Mouse (Mus musculus): ENCODE data around the gene Nod2. TPM values are rescaled to one million over a fixed set of nuclear protein-coding genes. Genes with fewer than 3 reads are reported as not detected.

The Nod2 gene
- polyA plus RNA-seq, 1 experiment: 1.5 TPM

DNA sequence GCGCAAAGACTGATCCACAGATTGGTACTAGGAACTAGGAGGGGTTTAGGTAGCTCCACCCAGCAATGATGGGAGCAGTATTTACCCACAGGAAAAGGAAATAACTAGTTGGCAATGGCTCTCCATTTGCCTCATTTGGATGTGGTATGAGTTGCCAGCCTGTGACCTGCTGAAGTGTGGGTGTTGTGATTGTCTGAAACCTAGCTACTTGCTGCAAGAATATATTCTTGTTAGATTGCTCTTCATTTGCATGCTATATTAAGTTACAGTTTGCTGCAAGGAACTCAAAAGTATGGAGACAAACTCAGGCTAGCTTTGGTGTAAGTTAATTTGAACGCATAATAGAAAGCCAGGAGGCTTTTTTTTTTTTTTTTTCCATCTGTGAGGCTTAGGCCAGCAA is 33.5 kb downstream of the Nod2 start:
- no peak for DNase-seq (ENCODE audit: low read depth)

DNA sequence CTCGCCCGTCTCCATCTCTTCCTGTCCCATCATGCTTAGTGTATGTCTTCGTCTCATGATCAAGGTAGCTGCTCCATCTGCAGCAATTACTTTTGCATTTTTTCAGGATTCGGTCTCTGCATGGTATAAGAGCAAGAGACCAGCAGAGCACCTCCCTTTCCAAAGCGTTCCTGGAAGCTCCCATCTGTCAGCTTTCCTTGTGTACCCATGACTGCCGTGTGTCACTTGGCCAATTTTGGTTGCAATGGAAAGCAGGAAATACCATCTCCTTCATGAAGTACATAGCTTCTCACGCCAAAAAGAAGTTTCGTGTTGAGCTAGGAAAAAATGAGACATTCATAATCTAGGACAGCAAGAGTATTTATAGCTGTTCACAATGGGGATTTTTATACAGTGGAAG is 33.9 kb downstream of the Nod2 start:
- DNase-seq (ENCODE audit: low read depth): no peak

DNA sequence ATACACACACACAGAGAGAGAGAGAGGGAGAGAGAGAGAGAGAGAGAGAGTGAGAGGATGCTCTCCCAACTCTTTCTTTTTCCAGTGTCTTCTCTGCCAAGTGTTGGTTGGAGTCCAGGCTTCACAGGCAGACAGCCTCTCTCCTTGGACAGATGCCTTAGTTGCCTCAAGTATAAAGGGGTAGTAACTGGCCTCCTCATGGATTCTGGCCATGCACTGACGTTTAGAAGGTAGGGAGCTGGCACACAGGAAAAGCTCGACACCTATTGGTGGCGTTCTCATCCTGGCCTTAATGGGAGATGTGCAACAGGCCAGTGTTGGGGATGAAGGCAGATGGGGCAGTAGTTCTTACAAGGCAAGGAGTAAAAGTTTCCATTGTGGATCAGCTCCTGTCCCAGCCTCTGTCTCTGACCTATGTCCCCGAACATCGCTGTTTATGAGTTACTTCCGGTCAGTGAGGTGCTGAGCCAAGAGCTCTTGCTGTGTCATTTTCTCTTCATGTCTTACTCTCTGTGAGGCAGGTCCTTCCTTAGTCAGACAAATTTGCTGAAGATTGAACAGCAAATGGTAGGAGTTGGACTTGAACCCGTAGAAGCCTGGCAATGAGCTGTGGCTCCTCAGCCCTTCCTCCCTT is 36.7 kb downstream of the Nod2 start:
- no peak for DNase-seq (ENCODE audit: low read depth)

GRCm38 (mm10) chr8:88686226-88686905 is 39.3 kb downstream of the Nod2 start:
- no peak for DNase-seq (ENCODE audit: low read depth)

DNA sequence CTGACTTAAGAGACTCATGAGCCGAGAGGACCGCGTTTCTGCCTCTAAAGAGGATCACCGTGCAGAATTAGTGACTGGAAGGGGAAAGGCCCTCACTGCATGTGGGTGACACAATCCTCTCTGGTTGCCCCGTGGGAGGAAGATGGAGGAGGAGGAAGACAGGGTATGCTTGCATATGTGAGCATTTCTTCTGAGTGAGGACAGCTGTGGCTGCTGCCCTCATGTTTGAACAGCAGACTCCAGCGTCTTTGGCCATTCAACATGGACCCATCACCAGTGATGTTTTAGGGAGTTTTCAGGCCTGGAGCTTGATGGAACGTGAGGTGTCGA is 39.8 kb downstream of the Nod2 start:
- no peak for DNase-seq (ENCODE audit: low read depth)

GRCm38 (mm10) chr8:88689151-88689550 is 42.0 kb downstream of the Nod2 start:
- no peak for DNase-seq (ENCODE audit: low read depth)

DNA sequence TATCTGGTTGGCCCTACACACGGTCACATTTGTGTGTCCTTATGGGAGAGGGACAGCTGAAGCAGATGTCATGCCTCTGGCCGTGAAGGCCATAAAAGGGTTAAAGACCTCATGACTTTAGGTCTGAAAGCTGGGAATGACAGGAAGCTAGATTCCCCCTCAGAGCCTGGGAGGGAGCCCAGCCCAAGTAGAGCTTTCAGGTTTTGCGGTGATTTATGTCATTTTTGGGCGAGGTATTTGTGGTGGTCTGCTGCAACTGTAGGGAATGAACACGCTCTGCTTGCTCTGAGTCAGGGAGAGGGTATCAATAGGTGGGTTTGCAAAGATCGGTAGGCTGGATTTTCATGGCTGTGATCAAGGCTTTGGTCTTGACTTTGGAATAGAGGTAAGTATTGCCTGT is 42.8 kb downstream of the Nod2 start:
- no peak for DNase-seq (ENCODE audit: low read depth)

GRCm38 (mm10) chr8:88691342-88691948 is 44.3 kb downstream of the Nod2 start:
- no peak for DNase-seq (ENCODE audit: low read depth)

GRCm38 (mm10) chr8:88691961-88692360 is 44.8 kb downstream of the Nod2 start:
- no peak for DNase-seq (ENCODE audit: low read depth)

DNA sequence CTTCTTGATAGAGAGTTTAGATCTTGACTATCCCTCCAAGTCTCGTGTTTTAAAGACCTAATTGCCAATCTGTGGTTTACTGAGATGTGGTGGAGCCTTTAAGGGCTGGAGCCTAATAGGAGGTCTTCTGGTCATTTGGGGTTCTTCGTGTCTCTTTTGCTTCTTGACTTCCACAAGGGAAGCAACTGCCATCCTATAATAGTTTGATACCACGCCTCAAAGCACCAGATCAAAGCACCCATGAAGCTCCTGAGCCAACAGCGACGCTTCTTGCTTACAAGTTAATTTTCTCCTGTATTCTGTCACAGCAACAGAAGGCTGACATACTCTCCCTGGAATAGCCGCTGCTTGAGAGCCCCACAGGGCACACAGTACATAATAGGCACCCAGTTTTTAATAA is 45.8 kb downstream of the Nod2 start:
- no peak for DNase-seq (ENCODE audit: low read depth)

GRCm38 (mm10) chr8:88693376-88693775 is 46.3 kb downstream of the Nod2 start:
- no peak for DNase-seq (ENCODE audit: low read depth)

- DNase-seq (ENCODE audit: low read depth): no peak
Observed at GRCm38 (mm10) chr8:88694291-88694690, 47.2 kb downstream of the Nod2 start.

DNA sequence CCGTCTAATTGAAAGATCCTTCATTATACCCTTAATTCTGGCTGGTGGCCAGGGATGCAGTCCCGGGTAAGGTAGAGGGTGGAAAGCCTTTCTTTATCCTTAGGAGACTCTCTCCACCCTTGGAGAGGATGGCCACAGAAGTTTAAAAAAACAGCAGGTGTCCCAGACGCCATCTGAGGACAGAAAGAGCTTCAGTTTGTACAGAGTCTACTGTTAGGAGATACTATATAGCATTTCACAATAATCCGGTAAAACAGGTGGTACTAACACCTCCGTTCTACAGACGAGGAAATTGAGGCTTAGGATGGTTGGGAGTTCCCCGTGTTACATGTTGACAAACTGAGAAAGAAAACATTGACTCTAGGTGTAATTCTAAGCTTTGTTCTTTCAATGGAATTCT is 49.1 kb downstream of the Nod2 start:
- peak; percentile 51 for DNase-seq (ENCODE audit: low read depth)

GRCm38 (mm10) chr8:88696721-88697641 is 49.9 kb downstream of the Nod2 start, which contains the start of gene Cyld:
Cyld (plus strand) TSS chr8:88697028.
- peak; percentile 91 for DNase-seq (ENCODE audit: low read depth)

DNA sequence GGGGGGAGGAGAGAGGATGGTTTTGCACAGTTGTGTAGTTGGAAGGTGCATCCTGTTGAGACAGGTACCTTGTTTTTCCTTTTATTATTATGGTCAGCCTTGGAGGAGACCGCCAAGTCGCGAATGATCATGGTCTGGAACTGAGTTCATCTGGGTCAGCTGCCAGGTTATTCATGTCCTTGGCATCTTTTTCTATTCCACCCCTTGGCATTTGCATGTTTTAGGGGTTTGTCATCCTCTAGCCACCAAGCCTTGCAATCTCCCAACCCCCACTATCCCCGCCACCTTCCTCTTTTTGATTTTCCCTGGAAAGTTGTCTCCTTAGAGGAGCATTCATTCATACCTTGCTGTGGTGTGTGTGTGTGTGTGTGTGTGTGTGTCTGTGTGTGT is 50.5 kb downstream of the Nod2 start:
- no peak for DNase-seq (ENCODE audit: low read depth)

- no peak for DNase-seq (ENCODE audit: low read depth)
Observed at GRCm38 (mm10) chr8:88698048-88698447, 50.9 kb downstream of the Nod2 start.

DNA sequence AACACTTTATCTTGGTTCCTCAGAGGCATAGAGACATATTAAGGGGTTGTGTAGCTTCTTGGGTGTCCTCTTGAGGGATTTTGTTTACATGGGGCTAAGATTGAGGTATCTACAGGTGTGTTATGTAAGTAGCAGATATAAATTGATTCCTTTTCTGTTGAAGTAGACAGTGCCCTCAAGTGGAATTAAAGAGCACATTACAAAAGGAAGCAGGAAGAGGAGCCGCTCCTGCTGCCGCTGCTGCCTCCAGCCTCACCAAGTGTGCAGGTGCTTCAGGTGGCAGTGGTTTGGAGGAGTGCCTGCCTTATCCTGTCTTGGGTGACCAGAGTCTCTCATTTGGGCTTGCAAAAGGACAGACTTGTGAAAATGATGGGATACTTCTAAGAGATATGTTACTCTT is 54.5 kb downstream of the Nod2 start:
- no peak for DNase-seq (ENCODE audit: low read depth)

GRCm38 (mm10) chr8:88702816-88703215 is 55.7 kb downstream of the Nod2 start:
- no peak for DNase-seq (ENCODE audit: low read depth)

GRCm38 (mm10) chr8:88723256-88723963 is 76.3 kb downstream of the Nod2 start:
- no peak for DNase-seq (ENCODE audit: low read depth)
